Mouse (Mus musculus): ENCODE data around the gene Ppp1ca.

Gene Ppp1ca

DNA sequence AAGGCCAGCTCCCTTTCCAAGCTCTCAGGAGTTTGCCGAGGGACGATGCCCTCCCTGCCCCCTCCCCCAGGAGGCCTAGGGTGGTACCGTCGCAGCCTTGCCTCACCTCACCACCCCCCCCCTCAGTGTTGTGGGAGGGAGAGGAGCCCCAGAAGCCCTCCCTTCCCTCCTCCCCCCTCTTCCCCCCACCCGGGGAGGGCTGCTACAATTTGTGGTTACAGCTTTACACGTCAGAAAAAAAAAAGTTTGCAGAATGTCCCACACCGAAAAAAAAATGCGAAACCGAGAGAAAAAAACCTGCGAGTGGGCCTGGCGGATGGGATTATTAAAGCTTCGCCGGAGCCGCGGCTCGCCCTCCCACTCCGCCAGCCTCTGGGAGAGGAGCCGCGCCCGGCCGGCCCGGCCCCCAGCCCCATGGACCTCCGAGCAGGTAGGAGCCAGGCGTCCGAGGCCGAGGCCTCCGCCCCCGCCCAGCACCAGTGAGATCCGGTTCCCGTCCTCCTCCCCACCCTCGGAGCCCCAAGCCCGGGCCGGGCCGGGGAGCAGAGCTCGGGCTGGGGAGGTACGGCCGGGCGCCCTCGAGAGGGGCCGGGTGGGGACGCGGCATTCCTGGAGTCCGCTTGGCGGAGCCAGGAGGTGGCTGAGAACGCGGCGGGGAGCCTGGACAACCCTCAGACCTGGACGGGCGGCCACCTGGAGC lies 22.4 kb downstream of the Ppp1ca start, which contains the start of the genes Clcf1 and AC109138.7:
Gene Clcf1, plus strand, starts transcription at position 168 of the 700 bp plus-strand sequence.
Gene AC109138.7, plus strand, starts transcription at position 287 of the 700 bp plus-strand sequence.
- peak; percentile 95 for DNase-seq (ENCODE audit: low read depth)

DNA sequence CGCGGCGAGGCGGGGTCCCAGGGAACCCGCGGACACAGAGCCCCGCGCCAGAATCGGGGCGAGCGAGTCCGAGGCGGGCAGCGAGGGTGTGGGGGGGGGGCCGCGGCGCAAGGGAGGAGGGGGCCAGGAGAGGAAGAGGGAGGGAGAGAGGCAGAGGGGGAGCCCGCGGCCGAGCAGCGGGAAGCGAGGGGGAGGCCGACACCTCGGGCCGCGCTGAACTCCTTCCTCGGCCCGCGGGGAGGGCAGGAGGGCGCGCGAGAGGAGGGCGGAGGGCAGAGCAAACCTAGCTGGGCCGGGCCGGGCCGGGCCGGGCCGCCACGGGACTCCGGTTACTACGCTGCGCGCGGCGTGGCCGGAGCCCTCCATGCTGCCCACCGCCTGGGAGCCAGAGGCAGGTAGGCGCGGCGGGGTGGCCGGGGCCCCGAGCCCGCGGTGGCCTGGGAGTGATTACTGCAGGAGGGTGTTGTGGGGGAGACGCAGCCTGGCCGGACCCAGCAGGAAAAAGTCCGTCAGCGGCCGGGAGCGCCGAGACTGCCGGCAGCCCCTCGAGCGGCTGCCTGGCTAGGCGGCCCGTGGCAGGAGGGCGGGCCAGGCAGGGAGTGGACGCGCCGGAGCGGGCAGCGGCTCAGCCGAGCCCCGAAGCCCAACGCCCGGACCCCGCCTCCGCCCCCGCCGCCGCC lies 23.0 kb downstream of the Ppp1ca start:
- DNase-seq (ENCODE audit: low read depth) = peak; percentile 72

DNA sequence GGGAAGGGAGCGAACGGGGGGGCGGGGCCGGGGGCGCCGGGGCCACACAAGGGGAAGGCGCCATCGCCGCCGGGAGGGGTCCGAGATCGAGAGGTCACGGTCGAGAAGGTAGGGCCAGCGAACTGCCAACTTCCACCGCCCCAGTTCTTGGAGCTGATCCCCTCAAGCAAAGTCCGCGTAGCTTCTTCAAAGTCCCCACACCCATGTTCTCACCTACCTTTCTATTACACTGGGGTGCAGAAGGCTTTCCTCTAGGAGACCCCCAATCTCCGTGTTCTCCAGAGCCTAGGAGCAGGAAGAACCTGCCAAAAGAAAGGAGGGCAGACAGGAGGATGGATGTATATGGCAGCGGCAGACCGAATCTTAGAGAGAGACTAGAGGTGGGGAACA lies 23.6 kb downstream of the Ppp1ca start:
- DNase-seq (ENCODE audit: low read depth) = no peak

DNA sequence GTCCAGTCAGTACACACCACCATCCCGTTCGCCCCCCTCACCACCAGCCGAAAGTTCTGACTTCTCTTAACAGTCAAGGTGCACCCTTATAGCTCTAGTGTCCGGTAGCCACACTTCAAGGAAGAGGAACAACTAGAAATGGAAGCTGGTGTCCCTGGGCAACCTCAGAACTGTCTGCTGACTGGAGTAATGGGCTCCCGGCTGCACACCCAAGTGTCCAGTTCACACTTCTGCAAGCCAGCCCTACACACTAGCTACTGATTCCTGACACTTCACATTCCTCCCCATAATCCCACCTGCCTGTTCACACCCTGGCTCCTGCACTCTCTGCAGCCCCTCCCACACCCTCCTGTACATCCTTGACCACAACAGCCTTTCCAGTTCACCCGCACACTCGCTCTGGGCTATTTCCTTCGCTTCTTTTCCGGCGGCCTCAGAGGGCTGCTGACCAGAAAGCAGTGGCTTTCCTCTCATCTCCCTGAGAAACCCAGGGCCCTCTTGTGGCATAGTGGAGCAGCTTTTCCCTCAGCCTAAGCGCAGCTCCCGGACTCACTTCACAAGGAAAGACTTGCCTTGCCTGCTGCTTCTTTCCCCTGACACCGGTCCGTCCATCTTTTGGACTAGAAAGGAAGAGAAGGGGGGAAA lies 24.3 kb downstream of the Ppp1ca start:
- DNase-seq (ENCODE audit: low read depth) = peak; percentile 85

DNA sequence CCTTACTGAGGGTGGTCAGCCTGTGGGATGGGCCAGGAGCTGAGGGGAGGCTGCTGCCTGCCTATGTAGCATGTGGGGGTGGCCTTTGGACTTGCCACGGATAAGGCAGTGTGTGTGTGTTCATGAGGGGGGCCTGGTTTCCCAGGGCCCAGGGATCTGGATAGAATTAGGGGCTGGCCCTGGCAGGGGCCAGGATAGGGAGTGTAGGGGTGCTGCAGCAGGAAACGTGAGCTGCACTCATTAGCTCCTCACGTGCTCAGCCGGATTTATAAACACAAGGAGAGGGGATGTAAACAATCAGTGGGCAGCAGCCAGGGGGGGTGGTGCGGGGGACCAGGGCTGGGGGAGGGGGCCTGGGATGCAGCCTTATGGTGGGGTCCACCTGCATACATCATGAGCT lies 25.3 kb downstream of the Ppp1ca start:
- DNase-seq (ENCODE audit: low read depth) = peak; percentile 48

DNA sequence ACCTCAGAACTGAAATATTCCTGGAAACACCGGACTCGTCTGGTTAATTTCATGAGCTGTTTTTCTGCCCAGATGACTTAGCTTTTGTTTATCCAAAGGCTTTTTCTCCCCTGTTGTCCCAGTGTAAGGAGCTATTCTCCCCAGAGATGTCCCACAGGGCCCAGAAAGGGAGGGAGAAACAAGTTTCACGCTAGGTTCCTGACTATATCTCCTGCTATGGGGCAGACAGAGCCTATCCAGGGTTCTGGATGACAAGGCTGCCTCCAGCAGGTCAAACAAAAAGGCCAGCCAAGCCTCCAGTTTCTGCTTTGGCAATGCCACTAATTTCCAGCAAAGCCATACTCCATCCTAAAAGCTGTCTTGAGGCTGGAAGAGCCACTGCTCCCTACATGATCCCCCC lies 26.0 kb downstream of the Ppp1ca start:
- DNase-seq (ENCODE audit: low read depth) = no peak

DNA sequence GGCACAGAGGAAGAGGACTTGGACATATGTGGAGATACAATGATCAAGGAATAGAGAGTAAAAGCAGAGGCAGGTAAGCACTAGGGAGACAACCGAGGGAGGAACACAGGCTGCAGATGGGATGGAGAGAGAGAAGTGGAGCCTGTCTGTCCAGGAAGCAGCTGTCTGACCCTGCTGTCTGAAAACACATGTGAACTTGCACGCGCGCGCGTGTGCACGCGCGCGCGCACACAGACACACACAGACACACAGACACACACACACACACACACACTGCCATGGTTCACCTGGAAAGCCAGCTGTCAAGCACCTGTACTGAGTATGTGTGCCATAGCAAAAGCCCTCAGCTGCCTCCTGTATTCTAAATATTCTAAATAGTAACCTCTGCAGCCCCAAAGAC lies 26.4 kb downstream of the Ppp1ca start:
- DNase-seq (ENCODE audit: low read depth) = no peak

DNA sequence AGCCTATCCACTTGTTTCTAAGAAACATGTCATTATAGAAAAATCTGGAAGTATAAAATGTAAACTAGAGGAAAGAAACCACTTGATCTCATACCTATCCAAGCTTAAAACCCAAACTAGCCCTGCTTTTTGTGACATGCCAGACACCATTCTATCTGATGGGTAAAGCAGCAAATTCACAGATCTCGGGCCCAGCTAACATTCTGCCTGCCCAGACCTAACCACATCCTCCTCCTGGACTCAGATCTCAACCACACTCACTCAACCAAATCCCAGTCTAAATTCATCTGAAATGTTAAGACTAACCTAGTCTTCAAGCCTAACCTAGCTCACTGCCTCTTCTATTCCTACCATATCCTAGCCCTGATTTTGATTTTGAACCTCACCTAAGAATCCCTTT lies 26.9 kb downstream of the Ppp1ca start:
- DNase-seq (ENCODE audit: low read depth) = no peak

DNA sequence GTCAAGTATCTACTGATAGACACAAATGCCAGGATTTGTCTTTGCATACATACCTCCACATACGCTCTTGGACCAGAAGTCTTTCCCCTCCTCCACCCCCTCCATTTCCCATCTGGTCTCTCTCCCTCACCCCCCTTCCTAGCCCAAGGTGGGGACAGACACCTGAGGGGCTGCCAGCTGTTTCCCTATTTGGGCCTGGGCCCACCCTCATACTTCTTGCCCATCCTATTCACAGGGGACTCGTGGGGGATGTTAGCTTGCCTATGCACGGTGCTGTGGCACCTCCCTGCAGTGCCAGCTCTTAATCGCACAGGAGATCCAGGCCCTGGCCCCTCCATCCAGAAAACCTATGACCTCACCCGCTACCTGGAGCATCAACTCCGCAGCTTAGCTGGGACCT lies 28.1 kb downstream of the Ppp1ca start:
- DNase-seq (ENCODE audit: low read depth) = no peak

DNA sequence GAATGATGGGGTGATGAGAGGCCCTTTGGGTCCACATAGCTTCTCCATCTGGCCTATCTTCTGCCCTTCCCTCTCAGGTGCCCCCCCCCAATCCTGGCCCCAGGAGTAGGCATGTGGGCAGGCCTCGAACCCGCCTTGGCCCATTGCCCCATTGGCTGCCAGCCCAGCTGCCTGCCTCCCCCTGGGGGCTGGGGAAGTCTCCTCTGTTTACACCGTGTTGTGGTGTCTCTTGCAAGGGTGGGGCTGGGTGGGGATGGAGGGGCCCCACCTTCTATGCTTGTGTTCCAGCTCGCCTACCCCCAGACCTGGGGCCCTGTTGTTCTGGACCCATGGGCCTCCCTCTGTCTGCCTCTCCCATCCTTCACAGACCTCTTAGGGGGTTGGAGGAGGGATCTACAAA lies 28.6 kb downstream of the Ppp1ca start:
- DNase-seq (ENCODE audit: low read depth) = no peak

DNA sequence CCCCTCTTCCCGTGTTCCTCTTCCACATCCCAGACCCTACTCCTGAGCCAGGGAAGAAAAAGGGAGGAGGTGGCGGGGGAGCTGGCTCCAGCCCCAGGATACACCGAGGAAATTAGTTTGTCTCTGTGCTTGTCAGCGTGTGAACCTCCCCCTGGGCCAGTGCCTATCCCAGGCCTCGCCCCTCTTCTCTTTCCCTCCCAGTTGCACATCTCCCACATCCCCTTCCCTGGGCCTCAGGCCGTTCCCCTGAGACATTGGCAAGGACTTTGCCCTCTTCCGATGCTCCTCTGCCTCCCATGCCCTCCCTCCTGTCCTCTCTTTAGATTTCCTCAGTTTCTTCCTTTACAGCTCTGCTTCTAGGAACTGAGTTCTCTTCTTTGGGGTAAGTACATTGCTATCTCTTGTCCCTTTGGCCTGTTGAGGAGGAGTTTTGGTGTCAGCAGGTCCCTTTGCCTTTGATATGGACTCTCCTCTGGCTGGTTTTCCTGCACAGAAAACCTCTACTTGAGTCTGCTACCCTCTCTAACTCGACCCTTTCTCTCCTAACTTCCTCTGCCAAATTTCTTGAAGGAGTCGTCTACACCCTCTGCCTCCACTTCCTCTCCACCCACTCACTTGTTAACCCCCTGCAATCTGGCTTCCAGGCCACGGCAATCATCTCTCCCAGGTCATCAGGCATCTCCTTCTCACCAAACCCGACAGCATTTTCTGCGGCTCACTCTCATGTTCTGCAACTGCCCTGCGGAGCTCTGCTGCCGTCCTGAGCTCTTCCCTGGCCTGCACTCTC lies 29.3 kb downstream of the Ppp1ca start:
- peak; percentile 61 for DNase-seq (ENCODE audit: low read depth)

DNA sequence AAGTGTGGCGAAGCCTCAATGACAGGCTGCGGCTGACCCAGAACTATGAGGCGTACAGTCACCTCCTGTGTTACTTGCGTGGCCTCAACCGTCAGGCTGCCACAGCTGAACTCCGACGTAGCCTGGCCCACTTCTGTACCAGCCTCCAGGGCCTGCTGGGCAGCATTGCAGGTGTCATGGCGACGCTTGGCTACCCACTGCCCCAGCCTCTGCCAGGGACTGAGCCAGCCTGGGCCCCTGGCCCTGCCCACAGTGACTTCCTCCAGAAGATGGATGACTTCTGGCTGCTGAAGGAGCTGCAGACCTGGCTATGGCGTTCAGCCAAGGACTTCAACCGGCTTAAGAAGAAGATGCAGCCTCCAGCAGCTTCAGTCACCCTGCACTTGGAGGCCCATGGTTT lies 30.3 kb downstream of the Ppp1ca start:
- DNase-seq (ENCODE audit: low read depth) = no peak

DNA sequence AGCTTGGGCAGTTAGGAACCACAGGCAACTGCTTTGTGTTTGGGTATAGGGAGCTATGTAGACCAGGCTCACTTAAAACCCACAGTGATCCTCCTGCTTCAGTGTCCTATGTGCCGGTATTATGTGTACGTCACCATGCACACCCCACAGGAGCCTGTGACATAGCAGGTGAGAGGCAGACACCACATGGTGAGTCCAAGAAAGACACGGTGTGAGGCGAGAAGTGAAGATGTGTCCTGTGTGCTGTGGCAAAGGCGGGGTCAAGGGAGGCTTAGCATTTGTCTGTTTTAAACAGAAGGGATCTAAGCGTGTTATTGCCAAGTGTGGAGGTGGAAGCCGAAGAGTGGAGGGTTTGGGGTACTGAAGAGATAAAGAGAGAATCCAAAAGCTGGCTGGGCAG lies 34.9 kb downstream of the Ppp1ca start:
- no peak for DNase-seq (ENCODE audit: low read depth)

DNA sequence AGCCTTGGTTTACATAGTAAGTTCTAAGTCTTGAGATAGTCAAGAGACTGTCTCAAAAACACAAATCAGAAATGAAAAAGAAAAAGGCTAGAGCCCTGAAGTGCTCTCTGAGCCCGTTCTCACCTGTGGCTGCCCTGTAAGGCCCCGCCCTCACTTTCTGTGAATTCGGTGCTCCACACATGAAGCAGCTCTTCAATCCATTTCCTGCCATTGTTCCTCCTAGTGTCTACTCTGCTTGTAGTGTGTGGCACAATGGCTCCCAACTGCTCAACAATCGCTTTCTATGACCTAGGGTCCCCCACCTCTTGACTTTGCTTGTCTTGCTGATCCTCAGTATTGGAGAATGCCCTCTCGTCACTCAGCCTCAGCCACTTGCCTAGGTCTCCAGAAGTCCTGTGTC lies 35.6 kb downstream of the Ppp1ca start:
- DNase-seq (ENCODE audit: low read depth) = no peak

DNA sequence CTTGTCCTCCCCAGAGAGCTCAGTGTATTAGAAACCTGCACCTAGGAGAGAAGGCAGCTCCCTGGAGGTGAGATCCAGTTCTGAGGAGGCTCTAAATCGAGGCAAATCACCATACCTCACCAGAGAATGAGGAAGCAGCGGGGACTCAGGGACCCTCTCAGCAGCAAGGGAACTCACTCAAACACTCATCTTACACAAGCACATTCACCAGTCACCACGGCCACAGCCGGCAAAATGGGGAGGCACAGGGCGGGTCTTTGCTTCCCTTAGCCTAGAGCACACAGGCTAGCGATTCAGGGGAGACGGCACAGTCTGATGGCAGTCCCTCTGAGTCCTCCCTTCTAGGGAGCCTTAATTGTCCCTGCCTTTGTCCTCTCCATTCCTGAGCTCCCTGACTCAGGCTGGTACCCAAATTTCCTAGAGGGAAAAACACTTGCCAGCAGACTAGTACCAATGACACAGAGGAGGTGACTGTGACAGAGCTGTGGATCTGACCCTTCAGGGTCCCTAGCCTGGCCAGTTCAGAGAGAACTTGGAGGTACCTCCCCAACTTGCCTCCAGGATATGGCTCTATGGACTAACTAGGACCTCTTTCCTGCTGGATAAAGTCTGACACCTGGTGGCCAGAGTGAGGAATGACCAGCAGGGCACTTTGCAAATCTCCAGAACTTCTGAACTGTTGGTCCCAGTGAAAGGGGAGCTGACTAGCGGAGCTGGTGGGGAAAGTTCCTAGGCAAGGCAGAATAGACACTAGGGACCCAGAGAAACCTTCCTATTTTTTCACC lies 36.2 kb downstream of the Ppp1ca start:
- DNase-seq (ENCODE audit: low read depth) = peak; percentile 95

DNA sequence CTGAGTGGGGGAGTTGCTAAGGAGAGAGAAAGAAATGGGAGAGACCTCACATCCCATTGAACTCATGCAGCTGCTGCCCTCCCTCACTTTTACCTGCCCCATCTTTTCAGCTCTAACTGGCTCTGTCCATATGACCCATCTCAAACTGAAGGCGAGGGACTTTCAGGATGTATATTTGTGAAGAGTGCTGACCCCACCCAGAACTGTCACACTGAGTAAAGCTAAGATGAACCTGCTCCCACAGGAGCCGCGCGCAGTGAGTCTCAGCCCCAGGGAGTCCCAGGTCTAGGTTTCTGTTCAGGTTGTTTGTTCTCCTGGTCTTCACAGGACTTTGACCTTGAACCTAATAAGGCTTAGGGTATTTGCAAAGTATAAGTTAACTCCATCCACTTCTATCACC lies 37.0 kb downstream of the Ppp1ca start:
- DNase-seq (ENCODE audit: low read depth) = no peak

DNA sequence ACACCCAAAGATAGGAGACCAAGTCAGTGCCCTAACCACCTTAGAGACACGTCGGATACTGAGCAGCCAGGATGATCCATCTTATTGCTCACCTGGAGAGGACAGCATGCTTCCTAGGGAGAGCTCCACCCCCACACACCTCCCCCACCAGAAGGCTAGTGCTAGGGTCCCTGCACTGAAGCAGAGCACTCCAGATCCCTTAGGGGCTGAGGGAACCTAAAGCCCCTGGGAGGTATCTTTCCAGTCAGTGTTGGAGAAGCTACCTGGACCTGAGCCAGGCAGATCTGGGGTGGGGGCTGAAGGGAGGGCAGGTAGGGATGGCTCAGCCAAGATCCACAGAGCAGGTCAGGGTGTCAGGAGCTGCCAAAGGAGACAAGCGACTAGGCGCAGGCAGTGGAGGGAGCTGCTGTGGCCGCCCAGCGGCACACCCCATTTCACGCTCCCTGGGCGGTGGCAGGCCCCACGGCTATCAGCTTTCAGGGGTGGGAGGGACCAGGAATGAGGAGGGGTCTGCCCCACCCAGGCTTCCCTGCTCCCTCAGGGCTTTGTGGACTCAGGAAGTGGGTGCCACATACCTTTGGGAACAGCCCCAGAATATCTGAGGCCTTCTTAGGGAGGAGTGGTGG lies 37.7 kb downstream of the Ppp1ca start:
- DNase-seq (ENCODE audit: low read depth) = no peak

DNA sequence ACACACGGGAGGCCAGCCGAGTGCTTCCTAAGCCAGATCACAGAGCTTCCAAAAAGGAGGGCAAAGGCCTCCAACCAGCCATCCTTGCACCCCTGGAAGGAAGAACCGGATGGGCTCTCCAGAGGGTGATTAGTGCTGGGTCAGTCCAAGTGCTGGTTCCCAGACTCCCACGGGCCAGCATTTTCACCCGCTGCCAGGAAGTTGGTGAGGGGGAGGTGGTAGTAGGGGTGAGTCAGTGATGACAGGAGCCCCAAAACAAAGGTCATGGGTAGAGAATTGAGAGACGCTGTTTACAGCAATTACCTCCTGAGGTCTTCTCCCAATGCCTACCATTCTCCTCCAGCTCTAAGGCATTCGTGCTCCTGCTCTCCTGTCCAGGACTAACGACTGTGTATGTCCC lies 38.5 kb downstream of the Ppp1ca start:
- peak; percentile 67 for DNase-seq (ENCODE audit: low read depth)

DNA sequence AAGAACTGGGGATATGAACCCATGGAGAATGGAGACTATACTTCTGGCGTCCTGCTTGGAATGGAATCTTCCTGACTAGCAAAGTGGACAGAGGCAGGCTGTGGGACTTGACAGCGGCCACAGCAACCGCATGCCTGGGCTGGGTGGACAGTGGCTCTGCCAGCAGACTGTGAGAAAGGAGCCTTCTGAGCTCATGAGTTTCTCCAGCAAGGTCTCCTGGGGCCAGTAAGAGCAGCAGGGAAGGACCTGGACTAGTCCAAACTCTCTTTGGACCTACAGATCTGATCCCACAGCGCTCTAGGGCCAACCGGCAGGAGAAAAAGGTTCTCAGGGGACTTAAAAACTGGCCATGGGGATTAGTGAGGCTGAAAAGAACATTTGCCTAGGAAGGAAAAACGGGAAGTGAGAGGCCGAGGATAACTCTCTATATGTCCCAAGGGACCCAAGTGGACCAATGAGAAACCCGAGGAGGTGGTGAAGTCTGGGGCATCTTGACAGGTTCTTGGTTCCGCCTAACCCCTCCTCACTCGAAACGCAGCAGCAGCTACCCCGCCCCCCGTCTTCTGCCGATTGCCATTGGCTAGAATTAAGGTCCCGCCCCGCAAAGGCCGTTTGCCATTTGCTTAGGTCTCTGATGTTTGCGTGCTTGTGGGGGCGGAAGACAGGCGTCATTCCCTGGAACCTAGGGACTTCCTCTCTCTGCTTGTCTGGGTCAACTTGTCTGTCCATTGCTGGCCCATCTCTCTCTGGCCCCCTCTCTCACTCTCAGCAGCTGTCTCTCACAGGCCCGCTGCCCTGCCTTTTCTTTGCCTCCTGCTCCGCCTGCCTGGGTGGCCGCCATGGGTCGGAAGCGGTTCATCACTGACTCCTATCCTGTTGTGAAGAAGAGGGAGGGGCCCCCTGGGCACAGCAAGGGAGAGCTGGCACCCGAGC lies 39.7 kb downstream of the Ppp1ca start, which contains the start of gene Pold4:
Gene Pold4, plus strand, starts transcription at position 647 of the 933 bp plus-strand sequence.
- peak; percentile 96 for DNase-seq (ENCODE audit: low read depth)

DNA sequence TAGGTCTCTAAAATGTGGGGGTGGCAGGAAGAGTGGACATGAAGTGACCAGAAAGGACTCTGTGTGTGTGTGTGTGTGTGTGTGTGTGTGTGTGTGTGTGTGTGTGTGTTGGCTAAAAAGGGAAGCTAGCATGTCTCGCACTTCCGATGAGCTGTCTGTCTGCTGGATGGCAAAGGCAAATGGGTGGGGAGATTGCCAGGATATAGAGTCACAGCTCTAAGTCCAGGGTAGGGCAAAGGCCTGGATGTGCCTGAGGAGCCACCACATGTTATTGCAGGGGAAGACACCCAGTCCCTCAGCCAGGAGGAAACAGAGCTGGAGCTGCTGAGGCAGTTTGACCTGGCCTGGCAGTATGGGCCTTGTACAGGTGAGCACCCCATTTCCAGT lies 40.3 kb downstream of the Ppp1ca start:
- peak; percentile 55 for DNase-seq (ENCODE audit: low read depth)

Data from NIH3T3 (cell line).